Mouse (Mus musculus) forebrain, embryonic 10.5 days (tissue): ENCODE measurements around the gene Col4a2. TPM values are rescaled to one million over a fixed set of nuclear protein-coding genes. Genes with fewer than 3 reads are reported as not detected.

Experiments
- DNase-seq: peaks from one replicate; pipeline ENCODE4 v3.0.0-alpha.2; 2017; ENCODE audit warnings: low spot score; ENCODE audit errors: extremely low spot score
- H3K27ac ChIP-seq: fragments of 300-500 bp; sonication (generic); 2 replicates; pipeline ENCODE4 v1.5.1; 2016; ENCODE audit warnings: mild to moderate bottlenecking
- H3K27me3 ChIP-seq: fragments of 300-500 bp; sonication (generic); 2 replicates; pipeline ENCODE4 v1.6.1; 2016; ENCODE audit warnings: mild to moderate bottlenecking; ENCODE audit not compliant: poor library complexity, severe bottlenecking
- H3K36me3 ChIP-seq: fragments of 300-500 bp; sonication (generic); replicated peaks from 2 replicates; pipeline ENCODE4 v1.6.1; 2016; ENCODE audit warnings: mild to moderate bottlenecking, moderate library complexity
- H3K4me1 ChIP-seq: fragments of 300-500 bp; sonication (generic); 2 replicates; pipeline ENCODE4 v1.6.1; 2016
- H3K4me3 ChIP-seq: fragments of 300-500 bp; sonication (generic); 2 replicates; pipeline ENCODE4 v1.5.1; 2016; ENCODE audit warnings: mild to moderate bottlenecking, moderate library complexity
- H3K9me3 ChIP-seq: fragments of 300-500 bp; sonication (generic); 2 replicates; pipeline ENCODE4 v1.6.1; 2016; ENCODE audit warnings: mild to moderate bottlenecking, moderate library complexity
- WGBS: fragments of 180-500 bp; shearing (Covaris S2); methylation state at CpG from one replicate; pipeline ENCODE4 v1.1.7; 2016; 5-methylcytosine and 5-hydroxymethylcytosine counted together
- polyA plus RNA-seq: library from polyadenylated mRNA; unstranded; fragments of >200 nt; fragmentation: Nextera tagmentation; extraction: Ambion mirVana; gene quantifications from 2 replicates; pipeline ENCODE4 v1.2.1, GENCODE M21; 2016

Col4a2 gene
- polyA plus RNA-seq, result 47.1 and 49.4 TPM in 2 replicates

DNA sequence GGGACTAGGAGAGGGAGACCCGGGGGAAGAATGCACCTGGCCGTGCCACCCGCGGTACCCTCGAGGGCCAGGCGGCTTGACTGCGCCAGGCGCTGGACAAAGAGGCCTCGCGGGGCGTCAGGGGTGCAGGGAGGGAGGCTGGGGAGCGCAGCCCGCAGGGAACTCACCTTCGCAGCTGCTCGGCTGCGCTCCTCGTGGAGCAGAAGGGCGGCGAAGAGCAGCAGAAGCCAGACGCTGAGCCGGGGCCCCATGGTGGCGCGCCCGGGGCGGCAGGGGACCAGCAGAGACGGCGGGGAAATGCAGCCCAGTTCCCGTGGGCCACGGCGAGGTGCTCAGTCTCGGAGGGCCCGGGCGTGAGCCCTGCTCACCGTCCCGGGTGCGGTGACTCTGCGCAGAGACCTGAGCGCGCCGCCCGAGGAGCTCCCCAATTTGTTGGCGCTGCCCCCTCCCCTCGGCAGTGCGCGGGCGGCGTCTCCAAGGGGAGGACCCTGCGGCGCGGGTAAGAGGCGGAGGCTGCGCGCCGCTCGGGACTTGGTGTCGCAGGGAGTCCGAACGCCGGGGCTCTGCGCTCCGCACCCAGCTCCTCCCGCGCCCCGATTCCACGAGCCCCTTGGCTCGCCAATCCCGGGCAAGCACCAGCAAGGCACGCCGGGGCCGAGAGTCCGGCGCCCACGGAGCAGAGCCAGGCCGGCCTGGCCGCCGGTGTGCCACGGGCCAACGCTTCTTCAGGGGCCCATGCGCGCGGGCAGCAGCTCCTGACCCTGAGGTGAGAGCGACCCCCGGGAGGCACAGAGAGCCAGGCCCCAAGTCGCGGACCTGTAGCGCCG is at the start of gene Col4a2, which contains the start of gene Col4a1:
Col4a2 (plus strand) TSS at position 457 of the 827 bp plus-strand sequence.
Col4a1 (minus strand) TSS at position 478 of the 827 bp plus-strand sequence.
- Histone ChIP-seq H3K4me3 (peak within 1 kb of the TSS; percentile 76), H3K27ac (peak within 1 kb of the TSS; percentile 89), H3K9me3 (no peaks in the 10 kb centered on the region), H3K36me3 (peaks cover 6% of the 10 kb centered on the region), H3K4me1 (peaks cover 88% of the 10 kb centered on the region), H3K27me3 (peaks cover 97% of the 10 kb centered on the region)
- peak; percentile 64 for DNase-seq
- WGBS, result under 1% methylated on average over 86 of the region's 87 CpGs

DNA sequence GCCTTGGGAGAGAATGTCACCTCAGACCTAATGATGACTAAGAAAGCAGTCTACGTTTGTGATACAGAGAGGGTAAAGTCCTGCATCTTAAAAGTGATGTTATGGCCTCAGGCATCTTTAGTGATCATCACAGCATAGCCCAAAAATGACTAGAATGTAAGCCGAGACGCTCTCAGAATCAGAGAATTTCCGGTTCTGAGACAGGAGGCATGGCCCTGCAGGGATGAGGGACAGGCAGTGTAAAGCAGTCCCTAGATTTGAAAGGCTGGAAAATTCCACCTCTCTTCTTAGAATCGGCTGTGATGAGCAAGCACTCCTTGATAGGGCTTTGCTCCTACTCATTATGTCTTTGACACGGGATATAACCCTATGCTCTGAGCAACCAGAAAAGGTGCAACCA is 48.8 kb upstream of the Col4a2 start:
- Histone ChIP-seq H3K27ac (no peak overlapping the region), H3K4me3 (no peak overlapping the region), H3K36me3 (no peaks in the 10 kb centered on the region; the same call in 1 of the 2 replicates), H3K27me3 (no peaks in the 10 kb centered on the region), H3K9me3 (no peaks in the 10 kb centered on the region), H3K4me1 (peaks cover 37% of the 10 kb centered on the region)
- WGBS, result 78% methylated on average over 6 of the region's 6 CpGs
- DNase-seq, result no peak

DNA sequence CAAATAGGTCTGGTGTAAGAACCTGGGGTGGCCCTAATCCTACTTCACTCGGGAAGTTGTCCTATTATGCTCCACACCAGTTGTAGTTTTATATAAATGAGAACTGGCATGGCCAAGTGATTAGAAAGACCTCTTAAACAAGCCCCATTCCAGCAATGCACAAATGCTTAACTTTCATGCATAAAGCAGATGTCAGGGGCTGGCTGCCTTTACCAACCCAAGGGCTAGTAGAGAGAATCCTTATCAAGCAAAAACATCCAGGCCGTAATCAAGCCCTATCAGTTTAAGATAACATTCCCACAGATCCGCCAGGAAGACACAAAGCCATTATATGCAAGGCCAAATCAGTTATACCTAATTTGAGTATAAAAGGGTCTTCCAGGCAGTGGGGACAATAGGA is 46.6 kb upstream of the Col4a2 start:
- Histone ChIP-seq H3K9me3 (no peaks in the 10 kb centered on the region), H3K27me3 (no peaks in the 10 kb centered on the region), H3K4me3 (no peak overlapping the region), H3K4me1 (peaks cover 32% of the 10 kb centered on the region), H3K27ac (no peak overlapping the region), H3K36me3 (no peaks in the 10 kb centered on the region; the same call in 1 of the 2 replicates)
- WGBS, result 78% methylated on average over 3 of the region's 3 CpGs
- DNase-seq, result no peak

DNA sequence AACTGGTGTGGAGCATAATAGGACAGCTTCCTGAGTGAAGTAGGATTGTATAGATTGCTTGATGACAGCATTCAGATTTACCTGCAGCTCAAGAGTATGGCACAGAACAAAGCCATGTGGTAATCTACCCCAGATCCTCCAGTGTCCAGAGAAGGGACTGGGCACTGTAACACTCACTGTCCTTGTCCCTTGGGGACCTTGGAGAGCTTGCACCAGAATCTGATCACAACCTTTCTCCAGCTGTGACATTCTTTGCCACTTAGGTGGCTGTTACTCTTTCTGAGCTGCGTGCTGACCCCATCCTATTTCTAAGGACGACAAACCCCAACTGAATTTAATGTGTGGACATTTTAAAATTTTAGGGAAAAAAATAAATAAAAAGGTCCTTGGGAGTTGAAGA is 46.1 kb upstream of the Col4a2 start:
- WGBS, result 91% methylated on average over 2 of the region's 2 CpGs
- Histone ChIP-seq H3K27ac (no peak overlapping the region), H3K9me3 (no peaks in the 10 kb centered on the region), H3K4me1 (peaks cover 32% of the 10 kb centered on the region), H3K27me3 (no peaks in the 10 kb centered on the region), H3K36me3 (peaks cover 1% of the 10 kb centered on the region; the same call in 1 of the 2 replicates), H3K4me3 (no peak overlapping the region)
- DNase-seq, result no peak

DNA sequence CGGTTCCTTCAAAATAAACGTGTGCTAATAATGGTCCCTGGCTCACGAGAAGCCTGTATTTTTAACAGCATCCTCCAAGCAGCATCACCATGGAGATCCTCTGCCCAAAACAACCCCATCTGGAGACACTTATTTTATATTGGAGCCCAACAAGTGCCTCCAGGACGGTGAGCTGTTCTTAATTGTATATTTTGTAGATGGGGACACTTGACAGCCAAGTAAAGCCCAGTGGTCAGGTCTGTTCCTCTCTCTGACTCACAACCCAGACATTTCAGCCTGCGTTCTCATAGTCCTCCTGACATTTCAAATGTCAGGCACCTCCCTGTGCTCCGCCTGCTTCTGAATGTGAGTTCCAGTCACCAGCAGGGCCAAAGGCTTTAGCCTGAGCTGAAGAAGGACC is 43.9 kb upstream of the Col4a2 start:
- WGBS, result 86% methylated on average over 6 of the region's 6 CpGs
- Histone ChIP-seq H3K9me3 (no peaks in the 10 kb centered on the region), H3K4me3 (no peak overlapping the region), H3K27ac (no peak overlapping the region), H3K27me3 (no peaks in the 10 kb centered on the region), H3K36me3 (peaks cover 4% of the 10 kb centered on the region; the same call in 1 of the 2 replicates), H3K4me1 (peaks cover 24% of the 10 kb centered on the region)
- no peak for DNase-seq

DNA sequence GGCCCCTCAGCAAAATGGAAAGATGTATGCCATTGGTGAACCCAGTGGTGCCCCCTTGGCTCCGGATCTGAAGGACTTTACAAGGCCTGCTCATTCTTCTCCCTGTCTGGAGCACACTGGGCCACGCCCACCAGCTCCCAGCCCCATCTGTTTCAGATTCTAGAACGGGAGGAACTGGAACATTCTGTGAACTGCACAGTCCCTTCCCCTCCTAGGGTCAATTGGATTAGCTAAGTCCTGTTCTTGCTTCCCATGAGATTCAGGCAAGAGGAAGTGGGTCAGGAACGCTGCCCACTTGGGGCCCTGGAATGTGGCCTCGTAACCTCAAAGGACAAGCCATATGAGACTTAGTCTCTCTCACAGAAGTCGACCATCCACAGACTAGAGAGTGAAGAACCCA is 41.8 kb upstream of the Col4a2 start:
- 0 out of 2 replicates have a peak, but pooled peaks cover 4% of the 10 kb centered on the region for H3K36me3 ChIP-seq
- peaks cover 14% of the 10 kb centered on the region for H3K4me1 ChIP-seq
- no peaks in the 10 kb centered on the region for H3K9me3 ChIP-seq
- 76% methylated on average over 6 of the region's 6 CpGs for WGBS
- no peaks in the 10 kb centered on the region for H3K27me3 ChIP-seq
- no peak overlapping the region for H3K27ac ChIP-seq
- H3K4me3 ChIP-seq, result no peak overlapping the region
- no peak for DNase-seq

DNA sequence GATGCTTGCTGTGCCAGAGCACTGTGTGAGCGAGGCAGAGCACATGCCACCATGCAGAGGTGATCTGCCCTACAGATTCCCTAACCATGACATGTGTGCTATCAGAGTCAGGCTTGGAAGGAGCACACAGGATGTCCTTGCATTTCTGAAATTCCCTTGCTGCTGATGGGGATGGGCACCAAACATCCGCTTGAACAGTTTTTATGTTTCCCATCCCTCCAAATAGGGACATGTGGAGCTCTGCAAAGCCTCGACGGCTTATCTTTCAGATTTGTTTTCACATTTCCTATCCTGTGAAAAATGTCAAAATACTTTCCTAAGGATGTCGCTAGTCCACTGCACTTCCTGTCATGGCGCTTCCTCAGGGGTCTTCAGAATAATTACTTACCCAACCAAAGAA is 40.4 kb upstream of the Col4a2 start:
- Histone ChIP-seq H3K9me3 (no peaks in the 10 kb centered on the region), H3K36me3 (0 out of 2 replicates have a peak, but pooled peaks cover 4% of the 10 kb centered on the region), H3K27me3 (no peaks in the 10 kb centered on the region), H3K4me3 (no peak overlapping the region), H3K4me1 (peaks cover 14% of the 10 kb centered on the region), H3K27ac (no peak overlapping the region)
- DNase-seq, result no peak
- WGBS, result 92% methylated on average over 6 of the region's 6 CpGs

DNA sequence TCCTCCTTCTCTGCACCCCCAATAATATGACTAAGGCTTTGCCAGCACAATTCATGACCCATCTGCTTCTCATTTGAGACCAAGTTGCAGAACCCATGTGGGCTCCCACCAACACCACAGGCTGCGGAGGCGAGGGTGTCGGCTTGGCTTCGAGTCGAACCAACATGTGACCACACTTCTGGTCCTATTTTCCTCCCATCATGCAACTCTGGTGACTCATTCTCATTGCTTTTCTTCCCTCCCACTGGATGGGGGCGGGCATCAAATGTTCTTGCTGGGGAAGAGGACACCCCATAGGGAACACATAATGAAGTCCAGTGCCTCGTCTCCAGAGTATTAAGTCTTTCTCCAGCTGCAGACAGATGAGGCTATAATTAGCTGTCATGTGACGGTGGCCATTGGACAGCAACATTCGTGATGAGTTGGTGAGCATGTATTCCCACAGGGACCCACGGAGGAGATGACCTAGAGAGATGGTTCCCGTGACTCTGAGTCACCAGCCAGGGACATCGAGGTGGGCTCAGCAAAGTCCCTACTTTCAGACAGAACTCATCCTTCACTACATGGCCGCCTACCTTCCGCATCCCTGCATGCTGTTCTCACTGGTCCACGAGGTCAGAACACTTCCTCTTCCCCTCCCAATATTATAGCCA is 39.0 kb upstream of the Col4a2 start:
- WGBS, result 92% methylated on average over 15 of the region's 15 CpGs
- no peak overlapping the region for H3K4me3 ChIP-seq
- peaks cover 25% of the 10 kb centered on the region for H3K4me1 ChIP-seq
- no peaks in the 10 kb centered on the region for H3K9me3 ChIP-seq
- H3K36me3 ChIP-seq, result 0 out of 2 replicates have a peak, but pooled peaks cover 4% of the 10 kb centered on the region
- no peak for DNase-seq
- H3K27me3 ChIP-seq, result no peaks in the 10 kb centered on the region
- H3K27ac ChIP-seq, result no peak overlapping the region

DNA sequence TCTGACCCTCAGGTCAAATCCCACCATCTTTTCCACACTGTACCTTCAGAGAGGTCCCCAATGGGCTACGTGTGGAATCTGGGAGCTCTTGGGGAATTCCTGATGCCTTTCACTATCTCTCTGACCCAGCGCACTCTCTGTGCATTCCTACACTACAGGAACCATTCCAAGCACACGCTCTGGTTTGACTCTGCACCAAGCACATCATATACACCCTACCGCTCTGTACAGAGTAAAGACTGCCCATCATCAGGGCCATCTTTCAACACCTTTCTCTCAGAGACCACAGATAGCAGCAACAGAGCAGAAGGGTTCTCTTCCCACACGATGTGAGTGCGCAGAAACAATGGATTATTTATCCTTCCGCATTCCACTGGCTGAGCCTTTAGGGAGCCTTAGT is 38.2 kb upstream of the Col4a2 start:
- WGBS, result 85% methylated on average over 7 of the region's 7 CpGs
- H3K27me3 ChIP-seq, result no peaks in the 10 kb centered on the region
- no peaks in the 10 kb centered on the region for H3K9me3 ChIP-seq
- no peak overlapping the region for H3K4me3 ChIP-seq
- H3K27ac ChIP-seq, result no peak overlapping the region
- no peak for DNase-seq
- H3K36me3 ChIP-seq, result 0 out of 2 replicates have a peak, but pooled peaks cover 4% of the 10 kb centered on the region
- H3K4me1 ChIP-seq, result peaks cover 26% of the 10 kb centered on the region

DNA sequence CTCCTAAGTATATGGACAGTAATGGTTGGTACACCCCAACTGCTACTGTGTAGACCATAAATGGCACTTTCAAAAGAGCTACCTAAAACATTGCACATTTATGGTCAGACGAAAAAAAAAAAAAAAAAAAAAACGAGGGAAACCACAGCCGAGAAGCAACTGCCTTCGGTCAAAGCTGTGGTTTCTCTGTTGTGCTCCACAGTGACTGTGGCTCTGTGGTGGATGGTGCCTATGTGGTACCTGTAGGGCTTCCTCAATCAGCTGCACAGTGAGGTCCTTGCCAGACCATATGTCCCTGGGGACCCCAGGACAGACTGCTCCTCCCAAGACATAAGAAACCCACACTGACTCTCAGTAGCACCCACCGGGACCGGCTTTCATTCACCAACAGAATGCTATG is 36.3 kb upstream of the Col4a2 start:
- H3K27ac ChIP-seq, result no peak overlapping the region
- 0 out of 2 replicates have a peak, but pooled peaks cover 4% of the 10 kb centered on the region for H3K36me3 ChIP-seq
- no peaks in the 10 kb centered on the region for H3K27me3 ChIP-seq
- WGBS, result 90% methylated on average over 6 of the region's 6 CpGs
- H3K4me3 ChIP-seq, result no peak overlapping the region
- no peaks in the 10 kb centered on the region for H3K9me3 ChIP-seq
- peaks cover 33% of the 10 kb centered on the region for H3K4me1 ChIP-seq
- no peak for DNase-seq

DNA sequence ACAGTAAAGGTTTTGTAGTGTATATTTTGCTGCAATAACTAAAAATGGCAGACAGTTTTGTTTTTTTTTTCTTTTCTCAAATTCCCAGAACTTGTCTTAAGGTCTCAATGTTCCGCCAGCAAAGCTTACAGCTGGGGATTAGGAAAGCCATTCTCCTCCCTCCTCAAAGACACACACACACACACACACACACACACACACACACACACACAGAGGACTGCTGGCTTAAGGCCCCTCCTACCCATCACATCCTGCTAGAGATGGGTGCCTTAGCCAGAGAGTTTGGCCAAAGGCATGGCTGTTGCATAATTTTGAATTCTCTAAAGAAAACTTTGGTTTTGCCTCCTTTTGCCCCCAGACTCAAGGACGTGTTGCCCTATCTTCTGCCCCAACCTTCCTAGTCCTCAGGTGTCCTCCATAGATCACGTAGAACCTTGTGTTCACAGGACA is 35.0 kb upstream of the Col4a2 start:
- H3K36me3 ChIP-seq, result peaks cover 8% of the 10 kb centered on the region
- no peak for DNase-seq
- peaks cover 3% of the 10 kb centered on the region; the same call in 1 of the 2 replicates for H3K9me3 ChIP-seq
- peaks cover 44% of the 10 kb centered on the region for H3K4me1 ChIP-seq
- peak overlapping the region; percentile 66; the same call in 1 of the 2 replicates for H3K27ac ChIP-seq
- no peaks in the 10 kb centered on the region for H3K27me3 ChIP-seq
- WGBS, result 76% methylated on average over 3 of the region's 3 CpGs
- no peak overlapping the region for H3K4me3 ChIP-seq

DNA sequence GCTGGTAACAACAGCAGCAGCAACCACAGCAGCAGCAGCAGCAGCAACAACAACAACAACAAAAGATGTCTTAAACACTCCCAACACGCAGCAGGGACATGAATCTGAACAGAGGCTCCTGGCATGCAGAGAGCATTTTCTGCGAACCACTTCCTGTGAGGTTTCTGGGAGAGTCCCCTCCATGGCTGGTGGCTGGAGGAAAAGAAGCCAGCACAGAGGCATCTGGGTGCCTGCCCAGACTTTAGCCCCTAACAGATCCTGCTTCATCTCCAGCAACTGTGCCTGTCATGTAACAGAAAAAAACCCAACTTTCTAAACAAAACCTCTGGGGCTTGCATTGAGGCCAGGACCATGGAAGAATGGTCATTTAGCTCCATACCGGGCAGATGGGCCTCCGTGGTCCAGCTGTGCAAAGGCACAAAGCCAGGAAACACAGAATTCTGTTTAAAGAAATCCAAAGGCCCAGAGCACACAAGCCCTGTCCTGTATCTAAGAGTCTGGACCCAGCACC is 34.4 kb upstream of the Col4a2 start:
- Histone ChIP-seq H3K27ac (peak overlapping the region; percentile 66), H3K4me1 (peaks cover 49% of the 10 kb centered on the region), H3K36me3 (peaks cover 8% of the 10 kb centered on the region), H3K4me3 (no peak overlapping the region), H3K27me3 (no peaks in the 10 kb centered on the region), H3K9me3 (peaks cover 3% of the 10 kb centered on the region; the same call in 1 of the 2 replicates)
- no peak for DNase-seq
- 79% methylated on average over 4 of the region's 4 CpGs for WGBS
